Mouse (Mus musculus) C2C12 (cell line): Measurements from ENCODE around the gene Htr5a.

ENCODE experiments used
- CEBPB ChIP-seq: IDR thresholded peaks from one replicate; pipeline ENCODE4 v1.6.1; 2011; ENCODE audit warnings: low read depth, mild to moderate bottlenecking, control low read depth, moderate library complexity
- CTCF ChIP-seq: IDR thresholded peaks from one replicate; pipeline ENCODE4 v1.5.1; 2011; ENCODE audit not compliant: control insufficient read depth, insufficient read depth, insufficient read length
- FOSL1 ChIP-seq: IDR thresholded peaks from one replicate; pipeline ENCODE4 v1.8.0; 2011; ENCODE audit warnings: mild to moderate bottlenecking, low read length; ENCODE audit not compliant: poor library complexity, insufficient read depth, severe bottlenecking
- MAX ChIP-seq: IDR thresholded peaks from one replicate; pipeline ENCODE4 v1.6.1; 2011; ENCODE audit warnings: mild to moderate bottlenecking, control low read depth
- MYOG ChIP-seq: IDR thresholded peaks from one replicate; pipeline ENCODE4 v1.6.1; 2011; ENCODE audit not compliant: control insufficient read depth, insufficient read length; ENCODE audit errors: extremely low read depth
- USF1 ChIP-seq: IDR thresholded peaks from one replicate; pipeline ENCODE4 v1.6.1; 2011; ENCODE audit warnings: low read depth, mild to moderate bottlenecking, control low read depth, moderate library complexity

- TF ChIP-seq CTCF (no peak), MYOG (no peak), MAX (no peak), FOSL1 (no peak), CEBPB (no peak), USF1 (no peak)
Observed at GRCm38 (mm10) chr5:27835096-27835495, 6.9 kb upstream of the Htr5a start.
